30 mouse cellular contexts compared by ENCODE assay signal in the genomic region with DNA sequence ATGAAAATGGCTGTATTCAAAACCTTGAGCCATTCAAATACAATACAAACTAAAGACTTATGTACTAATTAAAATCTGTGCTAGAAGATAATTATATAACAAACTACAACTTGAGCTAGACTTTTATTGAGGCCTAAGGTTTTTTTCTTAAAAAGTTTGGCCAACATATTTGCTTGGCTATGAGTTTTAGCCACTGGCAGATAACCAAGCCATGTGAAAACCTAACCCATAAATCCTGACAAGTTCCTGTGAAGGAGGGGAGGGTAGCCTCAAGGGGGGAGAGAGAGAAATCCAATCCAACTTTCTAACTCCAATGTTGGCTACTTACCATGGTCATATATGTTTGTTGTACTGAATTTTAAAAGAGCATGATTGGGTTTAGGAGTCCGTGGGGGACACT. TPM values are rescaled to one million over a fixed set of nuclear protein-coding genes. Genes with fewer than 3 reads are reported as not detected.
"Had no signal": no experiment of that assay in that cellular context is flagged by ENCODE, and none has a peak within 500 bp of the region (broad histone marks: within the 10 kb centered on the region; RNA-seq: fewer than 3 reads in every experiment).

No protein-coding gene starts in this region.

- H3K27ac ChIP-seq: left cerebral cortex, adult 2 months; limb, embryonic 12.5 days; liver, embryonic 12.5 days; liver, embryonic 15.5 days; lung, embryonic 15.5 days; midbrain, embryonic 10.5 days; midbrain, embryonic 13.5 days; neural tube, embryonic 13.5 days; stomach, embryonic 15.5 days had no signal

- H3K4me2 ChIP-seq: limb, embryonic 12.5 days; liver, embryonic 12.5 days; liver, embryonic 15.5 days; lung, embryonic 15.5 days; midbrain, embryonic 13.5 days; neural tube, embryonic 13.5 days; stomach, embryonic 15.5 days had no signal

- H3K4me1 ChIP-seq: liver, embryonic 15.5 days; megakaryocyte, embryonic 14.5 days had no signal

- H3K9ac ChIP-seq: limb, embryonic 12.5 days; liver, embryonic 12.5 days; liver, embryonic 15.5 days; lung, embryonic 15.5 days; midbrain, embryonic 13.5 days; neural tube, embryonic 13.5 days; stomach, embryonic 15.5 days had no signal

- ATAC-seq: liver, embryonic 12.5 days; midbrain, embryonic 13.5 days; midbrain, embryonic 16.5 days had no signal

- H3K4me3 ChIP-seq: left cerebral cortex, adult 2 months; limb, embryonic 12.5 days; liver, embryonic 12.5 days; liver, embryonic 15.5 days; lung, embryonic 15.5 days; megakaryocyte, embryonic 14.5 days; midbrain, embryonic 10.5 days; midbrain, embryonic 13.5 days; myocyte; neural tube, embryonic 13.5 days; stomach, embryonic 15.5 days had no signal

- H3K9me3 ChIP-seq: limb, embryonic 12.5 days; liver, embryonic 12.5 days; liver, embryonic 15.5 days; lung, embryonic 15.5 days; midbrain, embryonic 10.5 days; midbrain, embryonic 13.5 days; neural tube, embryonic 13.5 days; stomach, embryonic 15.5 days had no signal

- H3K27me3 ChIP-seq: limb, embryonic 12.5 days; liver, embryonic 12.5 days; liver, embryonic 15.5 days; lung, embryonic 15.5 days; megakaryocyte, embryonic 14.5 days; midbrain, embryonic 13.5 days; neural tube, embryonic 13.5 days; stomach, embryonic 15.5 days had no signal

- H3K36me3 ChIP-seq: limb, embryonic 12.5 days; liver, embryonic 12.5 days; liver, embryonic 15.5 days; lung, embryonic 15.5 days; midbrain, embryonic 10.5 days; neural tube, embryonic 13.5 days; stomach, embryonic 15.5 days had no signal

- DNase-seq: kidney, postnatal 10 days; layer of hippocampus, postnatal 36 days; liver; lung, adult 18-20 months; lung, postnatal 10 days; lung, postnatal 36 days; retina, postnatal 1 day; right cerebral cortex, postnatal 25 days; spleen, adult 18-20 months; thymus, postnatal 36 days had no signal

RNA-seq across cellular contexts. Expression of a gene that starts 48.4 kb away (rescaled TPM):
- total RNA-seq: neutrophil, adult 5-6 weeks had no signal

RNA-seq across cellular contexts. Expression of a gene that starts 48.6 kb away (rescaled TPM):
- total RNA-seq: neutrophil, adult 5-6 weeks had no signal

RNA-seq across cellular contexts. Expression of a gene that starts 48.6 kb away (rescaled TPM):
- total RNA-seq: layer of hippocampus, adult 8-10 months; layer of hippocampus, postnatal 10 days; layer of hippocampus, postnatal 36 days; left cerebral cortex, adult 2 months; left cerebral cortex, postnatal 10 days; left cerebral cortex, postnatal 36 days; monocyte, adult 5-6 weeks; neutrophil, adult 5-6 weeks had no signal
- polyA plus RNA-seq: limb, embryonic 12.5 days; liver, embryonic 12.5 days; liver, embryonic 15.5 days; lung, embryonic 15.5 days; midbrain, embryonic 10.5 days; midbrain, embryonic 13.5 days; midbrain, embryonic 16.5 days; myocyte; neural tube, embryonic 13.5 days; stomach, embryonic 15.5 days; thymus, postnatal 0 days; urinary bladder, adult 2 months had no signal
